Mouse (Mus musculus) kidney, adult 9 months (tissue): ENCODE measurements around the gene Prkar1a.

Source experiments
- DNase-seq: peaks from one replicate; pipeline ENCODE4 v3.0.0; 2022

Gene Prkar1a

DNA sequence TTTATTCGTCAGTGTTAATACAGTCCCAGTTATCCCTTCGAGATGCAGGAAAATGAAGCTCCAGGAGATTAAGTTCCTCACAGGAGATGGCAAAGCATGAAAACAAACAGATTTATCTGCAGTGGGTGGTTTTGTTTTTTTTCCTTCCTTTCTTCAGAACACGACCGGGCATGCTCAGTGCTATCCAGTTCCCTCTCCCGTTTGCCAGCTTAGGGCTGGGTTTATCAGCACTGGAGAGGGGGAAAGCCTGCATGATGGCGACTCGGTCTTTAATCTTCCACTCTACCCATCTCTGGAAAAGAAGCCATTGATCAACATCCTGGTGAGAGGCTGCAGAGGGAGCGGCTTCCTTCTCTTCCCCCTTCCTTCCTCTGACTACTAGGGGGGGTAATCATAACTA, at the start of gene Prkar1a:
TSS of gene Prkar1a (plus strand) at position 200 of the 400 bp plus-strand sequence.
- no peak for DNase-seq

DNA sequence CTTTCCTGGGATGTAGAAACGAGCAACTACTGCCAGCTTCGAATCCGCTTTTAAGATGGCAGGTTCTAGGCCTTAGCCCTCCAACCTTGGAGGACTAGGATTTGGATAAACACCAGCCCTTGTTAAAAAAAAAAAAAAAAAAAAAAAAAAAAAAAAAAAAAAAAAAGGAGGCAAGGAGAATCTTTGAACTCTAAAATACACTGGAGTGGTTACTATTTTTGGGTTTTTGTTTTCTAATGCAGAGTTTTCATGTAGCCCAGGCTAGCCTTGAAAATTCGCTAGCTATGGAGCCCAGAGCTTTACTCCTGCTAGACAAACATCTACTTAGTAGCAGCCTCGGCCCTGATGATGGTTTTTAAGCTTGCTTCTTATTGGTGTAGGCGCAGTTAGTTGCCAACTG, 41.6 kb upstream of the Prkar1a start:
- DNase-seq: no peak

DNA sequence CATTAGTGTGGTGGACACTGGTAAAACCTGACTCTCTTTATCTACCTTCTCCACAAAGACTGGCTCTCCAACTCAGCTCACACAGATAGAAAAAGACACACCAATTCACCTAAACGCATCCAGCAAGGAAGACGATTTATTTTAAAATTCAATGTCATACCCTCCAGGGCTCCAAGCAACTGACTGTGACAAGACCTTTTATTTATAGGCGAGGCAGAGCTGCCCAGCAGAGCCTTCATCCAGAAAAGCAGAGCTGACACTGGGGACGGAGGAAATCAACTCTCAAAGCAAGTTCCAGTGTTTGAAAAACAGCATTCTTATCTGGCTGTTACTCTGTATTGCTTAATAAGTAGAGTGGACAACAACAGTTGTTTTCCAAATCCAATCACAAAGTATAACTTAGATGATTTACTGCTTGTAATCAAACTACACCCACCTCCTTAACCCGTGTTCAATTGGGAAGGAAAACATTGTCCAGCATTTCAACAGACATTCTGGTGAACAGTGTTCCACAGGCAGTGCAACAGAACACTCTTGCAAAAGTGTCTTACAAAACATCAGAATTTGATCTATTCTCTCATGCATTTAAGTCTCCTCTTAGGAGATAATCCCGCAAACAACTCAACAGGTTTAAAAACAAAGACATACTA, 40.1 kb upstream of the Prkar1a start:
- DNase-seq: no peak

DNA sequence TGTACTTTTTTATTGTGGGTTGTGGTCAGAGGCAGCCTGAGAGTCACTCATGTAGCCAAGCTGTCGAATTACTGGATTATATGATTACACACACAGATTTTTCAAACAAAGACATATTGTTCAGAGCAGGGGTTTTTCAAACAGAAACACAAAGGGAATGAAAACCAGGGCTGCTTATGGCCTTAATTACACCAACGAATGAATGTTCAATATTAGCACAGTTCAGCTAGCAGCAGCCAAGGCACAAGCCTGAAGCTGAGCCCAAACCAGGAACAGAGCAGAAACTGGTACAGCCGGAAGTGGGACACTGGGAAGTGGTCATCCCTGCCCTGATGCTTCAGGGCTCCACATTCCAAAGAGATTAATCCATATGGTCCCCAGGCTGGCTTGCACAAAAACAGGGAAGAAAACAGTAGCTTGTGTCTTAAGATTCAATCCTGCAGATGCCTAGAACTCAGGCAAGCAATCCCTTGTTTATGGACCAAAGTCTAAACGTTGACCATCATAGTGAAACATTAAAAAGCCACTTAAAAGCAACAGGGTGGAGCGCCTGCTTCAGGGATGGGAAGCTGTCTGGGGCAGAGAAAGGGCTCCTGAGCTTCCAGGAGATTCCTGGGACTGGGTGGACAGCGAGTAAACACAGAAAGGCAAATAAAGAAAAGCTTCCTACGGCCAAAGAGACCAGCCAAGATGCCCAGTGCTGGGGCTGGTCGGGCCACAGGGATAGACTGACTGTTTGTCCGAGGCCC, 39.0 kb upstream of the Prkar1a start:
- peak; percentile 71 for DNase-seq

DNA sequence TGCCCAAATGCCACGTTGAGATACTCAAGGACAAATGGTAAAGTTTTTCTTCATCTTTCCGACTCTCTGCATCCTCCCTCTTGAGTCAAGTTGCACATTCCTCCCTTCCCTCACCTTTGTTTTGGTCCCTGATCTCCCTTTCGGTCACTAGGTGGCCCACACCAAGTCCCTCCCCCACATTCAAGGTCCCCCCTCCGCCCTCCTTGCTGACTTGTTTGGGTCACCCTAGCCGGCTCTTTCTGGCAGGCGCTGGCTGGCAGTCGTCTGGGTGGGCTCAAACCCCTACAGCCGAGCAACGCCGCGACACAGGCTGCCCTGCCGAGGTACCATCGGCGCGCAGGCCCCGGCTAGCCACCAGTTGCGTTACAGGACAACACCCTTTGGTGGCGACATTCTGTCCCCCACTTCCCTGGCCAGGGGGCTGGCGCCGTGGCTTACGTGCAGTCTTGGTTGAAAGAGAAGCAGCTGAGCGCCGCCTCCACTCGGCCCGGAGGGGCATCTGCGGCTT, 38.4 kb upstream of the Prkar1a start:
- no peak for DNase-seq

DNA sequence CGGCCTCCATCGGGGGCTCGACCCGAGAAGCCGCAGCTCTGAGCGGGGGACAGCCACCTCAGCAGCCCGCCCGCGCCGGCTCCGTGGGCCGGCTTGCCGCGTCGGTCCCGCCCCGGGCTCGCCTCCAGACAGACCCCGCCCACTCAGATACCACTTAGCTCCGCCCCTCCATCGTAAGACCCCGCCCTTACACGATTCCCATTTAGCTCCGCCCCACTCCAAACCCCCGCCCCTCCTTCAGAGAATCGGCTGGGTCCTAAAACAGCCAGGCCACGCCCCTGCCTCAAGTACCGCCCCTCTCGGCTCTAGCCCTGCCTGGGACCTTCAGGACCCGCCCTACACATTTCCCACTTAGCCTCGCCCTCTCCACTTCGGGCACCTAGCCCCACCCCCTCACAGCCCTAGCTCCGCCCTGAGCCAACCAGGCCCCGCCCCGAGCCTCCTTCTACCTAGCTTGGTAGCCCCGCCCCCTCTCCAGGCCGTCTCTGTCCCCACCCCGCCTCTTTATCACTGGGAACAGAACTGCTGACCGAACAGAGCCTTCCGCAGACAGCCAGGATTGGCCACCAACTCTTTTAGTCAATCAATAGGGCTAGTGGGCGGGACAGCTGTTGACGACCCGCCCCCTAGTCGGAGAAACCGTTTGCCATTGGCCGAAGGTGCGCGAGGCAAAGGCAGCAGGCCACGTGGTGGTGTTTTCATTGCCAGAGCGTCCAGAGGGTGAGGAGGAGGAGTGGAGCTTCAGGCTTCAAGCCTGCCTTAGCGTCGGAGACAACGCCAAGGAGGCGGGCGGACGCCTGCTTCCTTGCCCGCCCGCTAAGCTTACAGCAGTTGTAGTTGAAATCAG, 37.7 kb upstream of the Prkar1a start, which contains the start of gene Wipi1:
TSS of gene Wipi1 (minus strand) at position 665 of the 847 bp plus-strand sequence.
- DNase-seq: peak; percentile 100

DNA sequence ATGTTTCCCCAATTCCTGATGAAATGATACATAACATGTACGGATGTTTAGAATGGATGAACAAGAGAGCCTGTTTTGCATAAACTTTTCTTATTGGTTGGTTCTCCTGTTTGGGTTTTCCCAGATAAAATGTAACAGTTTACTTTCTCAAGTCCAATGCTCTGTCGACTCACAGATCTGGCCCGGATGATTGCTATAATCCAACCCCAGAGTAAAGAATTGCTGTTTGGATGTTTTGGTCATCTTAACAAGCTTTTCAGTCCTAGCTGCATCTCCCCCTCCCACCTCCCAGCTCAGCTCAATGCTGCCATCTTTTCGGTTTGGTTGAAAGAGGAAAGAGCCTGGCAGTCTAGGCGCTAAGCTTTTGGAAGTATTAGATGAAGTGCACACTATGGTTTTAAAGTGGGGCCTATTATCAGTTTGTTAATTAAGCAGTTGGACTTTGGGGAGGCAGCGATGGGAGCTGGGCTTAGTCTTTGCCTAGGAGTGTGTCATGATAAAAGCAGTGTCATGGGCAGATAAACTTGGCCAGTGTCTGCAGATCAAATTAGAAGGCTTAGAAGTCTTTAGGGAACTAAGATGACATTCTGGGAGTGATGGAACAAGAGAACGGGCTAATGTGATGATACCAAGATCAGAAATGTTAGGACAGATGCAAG, 36.2 kb upstream of the Prkar1a start:
- DNase-seq: no peak

DNA sequence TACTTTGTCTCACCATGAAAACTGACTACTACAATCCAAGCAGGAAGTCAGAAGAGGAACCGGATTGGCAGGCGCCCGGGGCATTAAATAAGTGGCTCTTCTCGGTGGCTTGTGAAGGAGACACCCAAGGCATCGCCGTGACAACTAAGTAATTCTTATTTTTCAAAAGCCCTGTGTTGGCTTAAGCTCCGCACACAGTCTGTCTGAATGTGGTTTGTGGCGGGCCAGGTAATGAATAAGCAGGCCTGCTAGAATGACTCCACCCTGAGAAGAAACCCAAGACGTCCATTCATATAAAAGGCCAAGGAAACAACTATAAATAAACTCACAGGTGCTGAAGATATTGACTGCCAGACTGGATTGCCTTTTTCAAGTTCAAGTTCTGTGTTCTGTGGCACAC, 33.9 kb upstream of the Prkar1a start:
- DNase-seq: no peak

DNA sequence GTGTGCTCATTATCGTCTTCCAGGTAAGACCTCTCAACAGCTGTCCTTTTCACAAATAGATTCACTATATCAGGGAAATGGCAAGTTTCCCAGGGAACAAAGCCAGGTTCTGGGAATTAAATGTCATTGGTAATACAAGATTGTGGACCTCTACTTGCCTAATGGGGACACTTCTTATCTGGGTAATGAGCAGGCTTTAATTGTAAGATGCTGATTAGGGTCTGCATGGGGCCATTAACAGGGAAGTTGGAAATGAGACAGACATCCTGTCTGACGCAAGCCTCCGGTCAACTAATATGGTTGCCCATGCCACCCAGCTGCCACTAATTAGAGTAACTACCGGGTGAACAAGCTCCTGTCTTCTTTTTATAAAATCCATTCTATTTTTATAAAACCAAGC, 32.9 kb upstream of the Prkar1a start:
- no peak for DNase-seq

DNA sequence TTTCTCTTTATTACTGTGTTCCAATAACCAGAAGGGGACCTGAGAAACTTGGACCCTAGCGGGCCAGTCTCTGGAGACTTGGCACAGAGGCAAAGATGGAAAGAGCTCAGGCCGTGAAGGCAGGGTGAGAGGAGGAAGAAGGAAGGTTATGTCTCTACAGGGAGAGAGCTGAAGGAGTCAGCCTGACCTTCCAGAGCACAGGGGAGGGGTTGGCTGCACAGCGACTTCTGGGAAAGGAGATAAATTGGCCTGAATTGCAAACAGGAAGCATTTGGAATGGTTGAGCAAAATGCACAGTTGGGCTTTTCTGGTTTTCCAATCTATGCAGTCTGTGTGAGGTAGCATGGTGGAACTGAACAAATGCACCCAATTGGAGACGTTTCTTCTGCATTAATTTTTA, 32.4 kb upstream of the Prkar1a start:
- no peak for DNase-seq

DNA sequence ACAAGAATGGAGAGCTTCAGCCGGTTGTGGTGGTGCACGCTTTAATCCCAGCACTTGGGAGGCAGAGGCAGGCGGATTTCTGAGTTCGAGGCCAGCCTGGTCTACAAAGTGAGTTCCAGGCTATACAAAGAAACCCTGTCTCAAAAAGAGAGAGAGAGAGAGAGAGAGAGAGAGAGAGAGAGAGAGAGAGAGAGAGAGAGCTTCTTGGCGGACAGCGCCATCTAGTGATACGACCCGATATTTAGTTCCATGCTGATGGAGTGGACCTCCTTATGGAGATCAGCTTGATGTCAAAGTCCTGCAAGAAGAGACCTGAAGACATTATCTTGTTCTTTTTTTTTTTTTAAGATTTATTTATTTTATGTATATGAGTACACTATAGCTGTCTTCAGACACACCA, 30.1 kb upstream of the Prkar1a start:
- DNase-seq: peak; percentile 67

DNA sequence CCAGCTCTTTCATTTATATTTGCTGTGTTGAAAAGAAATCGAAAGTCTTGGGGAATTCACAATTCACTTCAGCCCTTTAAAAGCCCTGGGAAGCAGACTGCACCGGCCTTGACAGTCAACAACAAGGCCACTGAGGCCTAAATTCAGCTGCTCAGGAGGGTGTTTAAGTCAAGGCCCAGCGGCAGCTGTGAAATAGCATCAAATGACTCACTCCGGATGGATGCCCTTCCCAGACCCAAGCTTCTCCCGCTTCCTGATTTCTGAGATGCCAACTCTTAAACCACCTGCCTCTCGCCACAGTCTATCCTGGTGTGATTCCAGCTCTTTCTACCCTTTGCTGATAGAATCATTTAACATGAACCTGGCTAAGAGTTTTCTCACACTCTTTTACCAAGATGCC, 28.8 kb upstream of the Prkar1a start:
- DNase-seq: no peak

DNA sequence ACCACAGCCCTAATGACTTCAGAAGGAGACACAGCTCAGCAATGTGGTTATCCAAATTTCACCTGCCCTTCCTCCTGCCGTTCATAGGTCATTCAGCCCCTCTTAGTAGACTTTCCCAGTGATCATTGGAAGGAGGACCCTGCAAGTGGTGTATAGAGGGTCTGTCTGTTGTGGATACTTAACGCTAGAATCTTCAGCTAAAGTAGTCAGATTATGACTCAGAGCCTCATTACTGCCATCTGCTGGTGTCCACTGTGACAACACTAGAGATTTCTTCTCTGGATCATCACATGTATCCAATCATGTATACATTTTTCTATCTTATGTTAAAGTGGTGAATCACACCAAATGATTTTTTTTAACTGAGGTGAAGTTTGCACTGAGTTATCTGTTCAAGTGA, 28.0 kb upstream of the Prkar1a start:
- peak; percentile 60 for DNase-seq

DNA sequence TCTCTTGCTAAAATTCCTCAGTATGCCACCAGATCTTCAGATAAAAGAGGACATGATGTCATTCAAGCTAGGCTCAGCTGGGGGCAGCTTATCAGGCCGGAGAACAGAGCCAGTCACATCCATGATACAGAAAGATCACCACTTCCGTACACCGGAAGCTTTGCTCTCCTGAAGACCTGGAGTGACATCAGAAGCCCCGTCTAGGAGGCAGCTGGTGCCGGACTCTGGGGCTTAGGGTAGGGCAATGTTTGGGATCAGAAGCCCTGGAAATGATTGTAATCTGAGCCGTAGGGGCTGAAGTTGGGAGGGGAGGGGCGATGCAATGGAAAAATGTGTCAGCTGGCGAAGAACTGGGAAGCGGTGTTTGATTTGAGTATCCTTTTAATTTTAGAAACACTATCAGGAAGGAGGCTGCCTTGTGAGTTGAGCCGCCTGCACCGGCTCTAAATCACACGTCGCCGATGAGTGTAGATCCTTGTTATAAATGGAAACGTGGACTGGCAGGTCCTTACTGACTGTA, 26.6 kb upstream of the Prkar1a start:
- DNase-seq: peak; percentile 49

DNA sequence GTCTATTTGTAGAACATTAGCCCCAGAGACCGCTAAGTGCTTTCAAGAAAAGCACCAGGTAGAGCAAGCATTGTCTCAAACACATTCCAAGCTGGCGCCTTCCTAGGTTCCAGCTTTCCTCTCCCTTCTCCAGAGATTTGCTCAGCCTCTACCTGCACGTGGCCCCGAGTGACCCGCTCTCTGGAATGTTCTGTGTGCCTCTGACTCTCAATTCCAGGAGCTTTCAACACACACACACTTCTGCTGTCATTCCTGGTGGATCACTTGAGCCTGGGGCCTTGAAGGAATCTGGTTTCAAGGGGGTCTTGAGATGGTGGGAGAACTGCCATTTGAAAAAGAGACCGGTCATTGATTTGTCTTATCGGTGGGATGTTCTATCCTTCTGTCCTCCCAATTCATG, 26.0 kb upstream of the Prkar1a start:
- no peak for DNase-seq

DNA sequence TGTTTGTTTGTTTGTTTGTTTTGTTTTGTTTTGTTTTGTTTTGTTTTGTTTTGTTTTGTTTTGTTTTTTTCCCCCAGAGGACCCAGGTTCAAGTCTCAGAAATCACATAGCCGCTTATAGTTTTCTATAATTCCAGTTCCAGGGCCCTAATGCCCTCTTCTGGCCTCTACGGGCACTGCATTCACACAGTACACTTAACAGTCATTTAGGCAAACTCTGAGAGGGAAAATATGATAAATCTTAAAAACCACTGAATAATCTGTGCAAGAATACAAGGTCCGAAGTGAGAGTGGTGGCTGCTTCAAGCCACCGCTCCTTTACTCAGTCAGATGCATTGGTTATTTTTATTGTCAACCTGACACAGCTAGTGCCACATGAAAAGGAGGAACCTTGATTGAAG, 21.6 kb upstream of the Prkar1a start:
- DNase-seq: no peak

DNA sequence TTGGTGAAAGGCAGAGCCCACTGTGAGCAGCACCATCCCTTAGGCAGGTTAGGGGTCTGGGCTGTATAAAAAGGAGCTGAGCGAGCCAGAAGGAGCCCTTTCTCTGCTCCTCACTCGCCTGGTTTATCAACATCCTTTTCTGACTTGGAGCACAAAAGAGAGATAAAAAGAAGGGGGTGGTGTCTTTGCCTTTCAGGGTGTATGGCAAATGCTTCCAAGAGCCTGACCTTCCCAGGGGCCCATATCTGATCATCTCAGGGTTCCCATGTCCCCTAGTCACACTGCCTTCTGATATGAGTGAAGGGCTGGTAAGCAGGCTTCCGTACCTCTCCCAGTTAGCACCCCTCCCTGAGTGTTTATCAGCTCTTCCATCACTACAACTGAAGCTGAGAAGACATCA, 21.1 kb upstream of the Prkar1a start:
- DNase-seq: no peak

DNA sequence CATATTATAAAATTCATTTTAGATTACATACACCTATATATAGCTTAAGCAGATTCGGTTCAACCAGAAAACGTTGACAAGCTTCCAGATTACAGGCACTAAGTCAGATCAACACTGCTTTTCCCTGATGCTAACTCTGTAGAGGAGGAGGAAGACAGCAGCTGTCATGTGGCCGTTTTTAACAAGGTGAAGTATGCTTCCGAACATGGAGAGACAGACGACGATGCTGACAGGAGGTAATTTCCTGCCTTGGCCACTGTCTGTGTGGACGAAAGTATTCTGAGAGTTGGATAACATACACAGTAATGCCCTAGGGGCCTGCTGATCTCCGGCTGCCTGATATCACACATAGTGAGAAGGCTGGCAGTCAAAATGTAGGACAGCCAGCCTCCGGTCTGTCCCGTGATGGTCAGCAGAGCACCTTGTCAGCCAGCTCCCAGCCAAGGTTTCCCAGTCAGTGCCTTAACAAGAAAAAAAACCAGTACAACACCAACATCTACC, 20.1 kb upstream of the Prkar1a start:
- no peak for DNase-seq

DNA sequence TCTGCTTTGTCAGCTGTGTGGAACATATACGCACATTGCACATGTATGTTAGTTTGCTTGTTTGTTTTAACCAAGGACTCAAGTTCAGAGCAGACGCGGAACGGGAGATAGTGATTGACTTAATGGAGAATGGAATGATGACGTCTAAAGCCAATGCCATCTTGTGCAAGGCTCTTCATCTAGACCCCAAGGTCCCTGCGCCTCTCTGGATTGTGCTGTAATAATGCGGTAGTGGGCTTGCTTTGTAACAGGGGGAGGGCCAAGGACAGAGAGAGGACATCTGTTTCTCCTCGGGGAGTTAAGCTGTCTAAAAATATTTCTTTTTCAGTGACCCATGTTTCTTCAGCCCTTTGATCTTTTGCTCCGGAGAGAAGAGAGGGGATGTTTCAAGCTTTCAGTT, 14.3 kb upstream of the Prkar1a start:
- DNase-seq: no peak

DNA sequence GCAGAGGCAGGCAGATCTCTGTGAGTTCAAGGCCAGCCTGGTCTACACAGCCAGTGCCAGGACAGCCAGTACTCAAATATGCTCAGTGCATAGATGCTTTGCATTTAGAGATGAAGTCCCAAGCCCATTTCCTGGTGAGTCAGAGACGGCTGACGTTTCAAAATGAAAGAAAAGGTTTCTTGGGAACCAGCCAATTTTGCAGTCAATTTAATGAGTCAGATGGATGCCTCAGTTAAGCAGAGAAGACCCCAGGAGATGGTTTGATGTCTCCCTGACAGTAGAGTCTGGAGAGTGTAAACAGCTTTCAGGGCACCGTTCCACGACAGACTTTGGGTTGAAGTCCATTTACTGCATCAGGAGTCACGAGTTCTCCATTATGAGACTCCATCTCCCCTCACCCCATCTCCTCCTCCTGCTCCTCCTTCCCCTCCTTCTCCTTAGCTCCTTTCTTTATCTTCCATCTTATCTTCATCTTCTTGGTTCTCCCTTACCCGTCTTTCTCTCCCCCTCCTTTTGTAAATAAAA, 13.3 kb upstream of the Prkar1a start:
- DNase-seq: peak; percentile 58

DNA sequence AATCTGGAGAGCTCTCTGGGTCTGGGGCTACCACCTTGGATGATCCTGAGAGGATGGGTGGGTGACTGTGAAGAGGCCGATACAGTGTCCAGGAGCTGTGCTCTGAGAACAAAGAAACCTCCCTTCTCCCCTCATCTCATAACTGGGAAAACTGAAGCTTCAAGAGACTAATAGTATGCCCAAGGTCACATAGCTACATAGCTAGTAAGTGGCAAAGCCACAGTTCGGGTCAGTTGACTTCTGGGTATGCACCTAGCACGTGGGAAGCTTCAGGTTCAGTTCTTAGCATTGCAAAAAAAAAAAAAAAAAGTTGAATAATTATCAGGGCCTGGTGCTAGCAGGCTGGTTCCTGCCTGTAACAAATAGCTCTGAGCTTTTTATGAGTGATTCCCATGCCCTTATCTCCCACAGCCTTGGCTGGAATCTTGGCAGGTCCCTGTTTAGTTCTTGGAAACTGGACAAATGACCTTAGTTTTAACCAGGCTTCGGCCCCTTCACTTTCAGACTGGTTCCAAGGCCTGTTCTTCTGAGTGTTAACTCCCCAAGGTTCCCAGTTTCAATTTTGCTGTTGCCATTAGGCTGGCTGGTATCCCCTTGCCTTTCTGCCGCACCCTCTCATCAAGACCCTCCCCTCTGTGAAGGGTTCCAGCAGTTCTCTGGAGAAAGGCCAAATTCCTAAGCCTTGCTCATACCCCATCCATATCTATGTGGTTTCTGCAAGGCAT, 7.5 kb upstream of the Prkar1a start:
- peak; percentile 78 for DNase-seq

DNA sequence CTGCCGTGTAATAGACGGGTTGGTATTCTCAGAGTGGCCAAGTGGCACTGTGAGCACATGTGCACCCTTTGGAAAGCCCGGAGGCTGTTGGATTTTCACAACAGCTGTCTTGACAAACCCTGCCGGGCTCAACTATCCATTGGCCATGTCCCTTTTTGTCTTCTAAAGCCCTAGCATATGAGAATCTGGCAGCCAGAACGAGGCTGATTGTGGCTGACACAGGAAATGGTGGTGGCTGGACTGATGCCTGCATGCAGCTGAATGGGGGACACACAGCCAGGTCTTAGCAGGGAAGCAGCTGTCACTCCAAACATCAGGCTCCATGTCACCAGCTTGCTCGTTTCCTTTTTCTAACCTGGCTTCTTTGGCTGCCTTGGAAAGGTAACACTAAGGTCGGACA, 695 bp upstream of the Prkar1a start:
- DNase-seq: peak; percentile 40
